Mouse (Mus musculus) CH12.LX (cell line): ENCODE data around the gene Itga6. TPM values are rescaled to one million over a fixed set of nuclear protein-coding genes. Genes with fewer than 3 reads are reported as not detected.

Source experiments
- DNase-seq: peaks from one replicate; pipeline ENCODE4 v3.0.0-alpha.2; 2013; ENCODE audit errors: extremely low read depth
- H3K27ac ChIP-seq: 2 replicates; pipeline ENCODE4 v1.5.1; 2012; ENCODE audit warnings: low read depth, mild to moderate bottlenecking, control low read depth, moderate library complexity; ENCODE audit not compliant: insufficient read depth
- H3K27me3 ChIP-seq: replicated peaks from 2 replicates; pipeline ENCODE3; 2012; ENCODE audit warnings: inconsistent platforms
- H3K36me3 ChIP-seq, 2 experiments: replicated peaks in 1 of 2; 2 replicates each; pipeline versions ENCODE3 to v1.6.1; 2012; ENCODE audit warnings: inconsistent platforms in 1 of 2, low read length in 1 of 2, mild to moderate bottlenecking in 1 of 2, mixed read lengths in 1 of 2, moderate library complexity in 1 of 2; ENCODE audit not compliant: control insufficient read depth in 1 of 2, insufficient read depth in 1 of 2
- H3K4me1 ChIP-seq, 2 experiments: 2 replicates each; pipeline ENCODE4 v1.6.1; 2012; ENCODE audit warnings: inconsistent platforms in 1 of 2, moderate library complexity in 1 of 2; ENCODE audit not compliant: insufficient read depth in 2 of 2, control insufficient read depth in 1 of 2
- H3K4me2 ChIP-seq: 2 replicates; pipeline ENCODE4 v1.6.1; 2012; ENCODE audit warnings: low read depth, mild to moderate bottlenecking, control low read depth; ENCODE audit not compliant: poor library complexity, insufficient read depth, severe bottlenecking
- H3K4me3 ChIP-seq, 3 experiments: fragments of 150-350 bp in 1 of 3; sonication (generic) in 1 of 3; replicated peaks in 1 of 3; 2 replicates each; pipeline versions ENCODE3 to v1.5.1; 2011 to 2012; ENCODE audit warnings: low read depth in 2 of 3, low read length in 2 of 3, mild to moderate bottlenecking in 2 of 3, moderate library complexity in 2 of 3, control low read depth in 1 of 3, improper control_type of control experiment in 1 of 3, inconsistent platforms in 1 of 3, mixed read lengths in 1 of 3; ENCODE audit not compliant: poor library complexity in 1 of 3
- H3K79me2 ChIP-seq: replicated peaks from 2 replicates; pipeline ENCODE4 v1.6.1; 2012; ENCODE audit warnings: mild to moderate bottlenecking, moderate library complexity; ENCODE audit not compliant: control insufficient read depth, poor library complexity, insufficient read depth, severe bottlenecking; ENCODE audit errors: extremely low read depth
- H3K9ac ChIP-seq: 2 replicates; pipeline ENCODE4 v1.6.1; 2012; ENCODE audit warnings: low read depth, mild to moderate bottlenecking, control low read depth, moderate library complexity; ENCODE audit not compliant: insufficient read depth
- H3K9me3 ChIP-seq: replicated peaks from 2 replicates; pipeline ENCODE3; 2012; ENCODE audit warnings: low read length, inconsistent platforms, mixed read lengths
- BHLHE40 ChIP-seq: IDR thresholded peaks from 2 replicates; pipeline ENCODE4 v1.6.1; 2011; ENCODE audit warnings: mild to moderate bottlenecking, low read depth, low read length, improper control_type of control experiment
- CHD1 ChIP-seq: IDR thresholded peaks from 2 replicates; pipeline ENCODE4 v1.6.1; 2012; ENCODE audit warnings: low read depth, low read length, improper control_type of control experiment, inconsistent platforms
- CTCF ChIP-seq, 2 experiments: IDR thresholded peaks in 1 of 2; conservative IDR thresholded peaks in 1 of 2; 2 replicates each; pipeline ENCODE4 v1.5.1; 2011 to 2012; ENCODE audit warnings: low read depth in 2 of 2, low read length in 2 of 2, improper control_type of control experiment in 1 of 2, inconsistent platforms in 1 of 2, mild to moderate bottlenecking in 1 of 2, moderate library complexity in 1 of 2
- ELF1 ChIP-seq: IDR thresholded peaks from 2 replicates; pipeline ENCODE4 v1.6.1; 2014; ENCODE audit warnings: low read depth, mild to moderate bottlenecking, inconsistent platforms, low read length, improper control_type of control experiment
- EP300 ChIP-seq: IDR thresholded peaks from 2 replicates; pipeline ENCODE4 v1.6.1; 2011; ENCODE audit warnings: low read length, improper control_type of control experiment
- GABPA ChIP-seq: IDR thresholded peaks from 2 replicates; pipeline ENCODE4 v1.6.1; 2012; ENCODE audit warnings: low read depth, low read length, improper control_type of control experiment, inconsistent platforms; ENCODE audit not compliant: insufficient replicate concordance
- HCFC1 ChIP-seq: IDR thresholded peaks from 2 replicates; pipeline ENCODE4 v1.6.1; 2012; ENCODE audit warnings: low read depth, mild to moderate bottlenecking, inconsistent platforms, low read length, improper control_type of control experiment
- IRF4 ChIP-seq: IDR thresholded peaks from 2 replicates; pipeline ENCODE4 v1.6.1; 2014; ENCODE audit warnings: low read depth, mild to moderate bottlenecking, inconsistent platforms, low read length, improper control_type of control experiment
- JUND ChIP-seq: conservative IDR thresholded peaks from 2 replicates; pipeline ENCODE4 v1.6.1; 2011; ENCODE audit warnings: low read depth, low read length, improper control_type of control experiment
- KAT2A ChIP-seq: IDR thresholded peaks from 2 replicates; pipeline ENCODE4 v1.6.1; 2012; ENCODE audit warnings: low read length, improper control_type of control experiment, inconsistent platforms; ENCODE audit not compliant: insufficient replicate concordance
- MAFK ChIP-seq: IDR thresholded peaks from 2 replicates; pipeline ENCODE4 v1.6.1; 2011; ENCODE audit warnings: low read length, improper control_type of control experiment; ENCODE audit not compliant: insufficient replicate concordance
- MAX ChIP-seq: IDR thresholded peaks from 2 replicates; pipeline ENCODE4 v1.6.1; 2011; ENCODE audit warnings: low read length, improper control_type of control experiment
- MAZ ChIP-seq: IDR thresholded peaks from 2 replicates; pipeline ENCODE4 v1.6.1; 2012; ENCODE audit warnings: low read depth, mild to moderate bottlenecking, inconsistent platforms, low read length, improper control_type of control experiment, moderate library complexity
- MEF2A ChIP-seq: IDR thresholded peaks from 2 replicates; pipeline ENCODE4 v1.6.1; 2014; ENCODE audit warnings: low read depth, mild to moderate bottlenecking, inconsistent platforms, low read length, improper control_type of control experiment, borderline replicate concordance
- MXI1 ChIP-seq: IDR thresholded peaks from 2 replicates; pipeline ENCODE4 v1.6.1; 2011; ENCODE audit warnings: mild to moderate bottlenecking, low read depth, low read length, improper control_type of control experiment
- MYC ChIP-seq: IDR thresholded peaks from 2 replicates; pipeline ENCODE4 v1.6.1; 2011; ENCODE audit warnings: low read depth, mild to moderate bottlenecking, improper control_type of control experiment, low read length
- NELFE ChIP-seq: IDR thresholded peaks from 2 replicates; pipeline ENCODE4 v1.6.1; 2011; ENCODE audit warnings: low read depth, low read length, improper control_type of control experiment
- PAX5 ChIP-seq: IDR thresholded peaks from 2 replicates; pipeline ENCODE4 v1.6.1; 2012; ENCODE audit warnings: low read length, inconsistent platforms, mixed read lengths
- RAD21 ChIP-seq: IDR thresholded peaks from 2 replicates; pipeline ENCODE4 v1.6.1; 2011; ENCODE audit warnings: low read depth, mild to moderate bottlenecking, low read length, improper control_type of control experiment, moderate library complexity
- RCOR1 ChIP-seq: conservative IDR thresholded peaks from 2 replicates; pipeline ENCODE4 v1.6.1; 2012; ENCODE audit warnings: low read depth, mild to moderate bottlenecking, inconsistent platforms, low read length, improper control_type of control experiment
- SIN3A ChIP-seq: IDR thresholded peaks from 2 replicates; pipeline ENCODE4 v1.6.1; 2012; ENCODE audit warnings: low read length, improper control_type of control experiment, inconsistent platforms
- SMC3 ChIP-seq: IDR thresholded peaks from 2 replicates; pipeline ENCODE4 v1.6.1; 2011; ENCODE audit warnings: low read depth, low read length, improper control_type of control experiment
- TBP ChIP-seq: conservative IDR thresholded peaks from 2 replicates; pipeline ENCODE4 v1.6.1; 2011; ENCODE audit warnings: low read depth, low read length, improper control_type of control experiment
- TCF12 ChIP-seq: IDR thresholded peaks from 2 replicates; pipeline ENCODE4 v1.6.1; 2014; ENCODE audit warnings: low read depth, mild to moderate bottlenecking, inconsistent platforms, low read length, improper control_type of control experiment
- UBTF ChIP-seq: IDR thresholded peaks from 2 replicates; pipeline ENCODE4 v1.6.1; 2012; ENCODE audit warnings: low read depth, mild to moderate bottlenecking, inconsistent platforms, low read length, improper control_type of control experiment, moderate library complexity
- USF1 ChIP-seq: IDR thresholded peaks from 2 replicates; pipeline ENCODE4 v1.6.1; 2014; ENCODE audit warnings: low read depth, mild to moderate bottlenecking, inconsistent platforms, low read length, improper control_type of control experiment
- USF2 ChIP-seq: conservative IDR thresholded peaks from 2 replicates; pipeline ENCODE4 v1.6.1; 2011; ENCODE audit warnings: low read depth, low read length, improper control_type of control experiment
- ZC3H11A ChIP-seq: IDR thresholded peaks from 2 replicates; pipeline ENCODE4 v1.6.1; 2012; ENCODE audit warnings: low read depth, mild to moderate bottlenecking, inconsistent platforms, low read length, improper control_type of control experiment
- ZNF384 ChIP-seq: IDR thresholded peaks from 2 replicates; pipeline ENCODE4 v1.6.1; 2012; ENCODE audit warnings: low read depth, low read length, improper control_type of control experiment, inconsistent platforms
- dilution Hi-C: fragments of 300-500 bp; cut with MboI; formaldehyde crosslinking; loops from 2 replicates; pipeline ENCODE4 v1.14.3; 2020; ENCODE audit warnings: low sequenced_read_pairs; ENCODE audit not compliant: extremely low pct_unique_long_range_greater_than_20kb, extremely low pct_ligation_motif_present
- in situ Hi-C: fragments of 300-500 bp; cut with MboI; formaldehyde crosslinking; loops from 3 replicates; pipeline ENCODE4 v1.14.3; 2019; ENCODE audit warnings: low sequenced_read_pairs, low pct_ligation_motif_present, low pct_unique_long_range_greater_than_20kb, mixed read lengths
- polyA plus RNA-seq: library from polyadenylated mRNA; unstranded; fragments of >175 nt; gene quantifications from 2 replicates; pipeline ENCODE4 v1.2.1, GENCODE M21; 2012; ENCODE audit warnings: low read depth; ENCODE audit not compliant: insufficient read length
- total RNA-seq, 2 experiments: library from RNA; depleted of rRNA; stranded (reverse); fragments of 300-350 nt in 1 of 2; fragments of >200 nt in 1 of 2; gene quantifications; 2 replicates each; pipeline ENCODE4 v1.2.3; 2012 to 2014

The Itga6 gene
- total and polyA plus RNA-seq, 3 experiments, result 6.1 to 13.9 (median 10.9) TPM

- H3K79me2 ChIP-seq, result no peaks in the 10 kb centered on the region
- no peak overlapping the region for H3K4me2 ChIP-seq
- TF ChIP-seq RAD21 (no peak), MAX (no peak), ELF1 (no peak), KAT2A (no peak), HCFC1 (no peak), NELFE (no peak), UBTF (no peak), SMC3 (no peak), MXI1 (no peak), SIN3A (no peak), JUND (no peak), PAX5 (no peak), MYC (no peak), TCF12 (no peak), ZC3H11A (no peak), CHD1 (no peak), USF2 (no peak), ZNF384 (no peak), MAZ (no peak), GABPA (no peak)
- H3K4me3 ChIP-seq, result peak overlapping the region in 1 of 3 experiments; percentile 7
- H3K27me3 ChIP-seq, result no peaks in the 10 kb centered on the region
- H3K9ac ChIP-seq, result peak overlapping the region; percentile 22; the same call in 1 of the 2 replicates
- peaks cover 16 to 52% of the 10 kb centered on the region in 2 experiments for H3K4me1 ChIP-seq
- no peak overlapping the region for H3K27ac ChIP-seq
- in situ Hi-C loops, result no loop called here
- H3K36me3 ChIP-seq, result no peaks in the 10 kb centered on the region
- no peaks in the 10 kb centered on the region for H3K9me3 ChIP-seq
- DNase-seq, result no peak
- dilution Hi-C loops, result no loop called here
These were observed 2.0 kb upstream of the Itga6 start for GRCm38 (mm10) chr2:71743377-71743776.

DNA sequence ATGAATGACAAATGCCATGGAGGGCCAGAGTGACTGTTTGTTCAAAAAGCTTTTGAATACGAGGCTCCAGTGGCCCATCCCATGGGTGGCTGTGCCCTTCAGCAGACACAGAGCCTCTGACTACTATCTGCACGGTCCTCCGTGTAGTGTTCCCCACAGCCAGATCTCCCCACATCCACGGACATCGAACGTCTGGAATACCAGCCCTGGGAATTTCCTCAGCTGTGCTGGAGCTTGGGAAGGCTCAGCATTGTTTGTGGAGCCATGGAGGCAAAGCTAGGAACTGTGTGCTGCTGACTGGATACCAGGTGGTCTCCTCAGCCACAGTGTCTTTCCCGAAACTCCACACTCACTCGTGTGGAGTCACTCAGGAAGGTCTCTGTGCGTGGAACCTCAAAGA, 1.1 kb upstream of the Itga6 start:
- Histone ChIP-seq H3K36me3 (no peaks in the 10 kb centered on the region), H3K9ac (peak overlapping the region; percentile 6; the same call in 1 of the 2 replicates), H3K9me3 (no peaks in the 10 kb centered on the region), H3K79me2 (no peaks in the 10 kb centered on the region), H3K4me2 (peak overlapping the region; percentile 30), H3K4me1 (peaks cover 16 to 52% of the 10 kb centered on the region in 2 experiments), H3K27me3 (no peaks in the 10 kb centered on the region), H3K4me3 (no peak overlapping the region), H3K27ac (no peak overlapping the region)
- TF ChIP-seq USF1, result no peak
- TF ChIP-seq EP300, result no peak
- no peak for TF ChIP-seq JUND
- no peak for TF ChIP-seq TBP
- no peak for TF ChIP-seq CTCF (conservative IDR thresholded peaks at IDR 0.05 in 1 of 2, IDR thresholded peaks at IDR 0.05 in 1 of 2; ENCODE audit: low read depth in 2 of 2, low read length in 2 of 2)
- no peak for TF ChIP-seq SIN3A
- no peak for TF ChIP-seq CHD1
- no peak for TF ChIP-seq MAFK
- no peak for TF ChIP-seq MAZ
- no peak for TF ChIP-seq BHLHE40
- no peak for TF ChIP-seq RCOR1
- no peak for TF ChIP-seq MEF2A
- no peak for TF ChIP-seq IRF4
- dilution Hi-C loops, result no loop called here
- in situ Hi-C loops, result no loop called here
- DNase-seq, result no peak
